Mouse (Mus musculus): ENCODE results near the gene Sox6. TPM values are rescaled to one million over a fixed set of nuclear protein-coding genes. Genes with fewer than 3 reads are reported as not detected.
"Not testable (repeated sequence)": the region's sequence is repeated elsewhere in the genome, so short reads cannot be mapped to it uniquely, and the experiment has no call there.

Gene Sox6
- 31.7 and 34.4 TPM in 2 replicates for polyA plus RNA-seq (2015; fragmentation: Nextera tagmentation; extraction: Ambion mirVana)

- no peaks in the 10 kb centered on the region for H3K36me3 ChIP-seq
- no peak for ATAC-seq (ENCODE audit: low FRiP score, low read depth)
- 0 out of 2 replicates have a peak within 1 kb of the TSS, but pooled peaks have one; percentile 20 for H3K27ac ChIP-seq (replicated peaks)
- peak within 1 kb of the TSS; percentile 42 for H3K9ac ChIP-seq
- no peaks in the 10 kb centered on the region for H3K9me3 ChIP-seq
- H3K4me2 ChIP-seq = peak within 1 kb of the TSS; percentile 84
- H3K4me3 ChIP-seq = peak within 1 kb of the TSS; percentile 51
- H3K4me1 ChIP-seq (replicated peaks) = peaks cover 38% of the 10 kb centered on the region
- WGBS = under 1% methylated on average over 11 of the region's 11 CpGs
- peaks cover 49% of the 10 kb centered on the region for H3K27me3 ChIP-seq
Measured at GRCm38 (mm10) chr7:116038511-116038910, at the start of gene Sox6. Gene Sox6, minus strand, starts transcription at chr7:116038796.

- not testable (repeated sequence) for H3K4me2 ChIP-seq; H3K4me1 ChIP-seq (replicated peaks); H3K4me3 ChIP-seq; H3K27me3 ChIP-seq; H3K27ac ChIP-seq (replicated peaks); ATAC-seq (ENCODE audit: low FRiP score, low read depth); H3K9me3 ChIP-seq; H3K9ac ChIP-seq; H3K36me3 ChIP-seq
- 96% methylated on average over 11 of the region's 11 CpGs for WGBS
Measured at GRCm38 (mm10) chr7:116084366-116084765, 45.8 kb upstream of the Sox6 start, which contains the start of gene Gm4353. Gene Gm4353, minus strand, starts transcription at chr7:116084635.

GRCm38 (mm10) chr7:116060739-116061138 is 22.1 kb upstream of the Sox6 start:
- H3K4me1 ChIP-seq (replicated peaks) = no peaks in the 10 kb centered on the region
- H3K4me3 ChIP-seq = no peak overlapping the region
- WGBS = 56% methylated on average over 1 of the region's 1 CpGs
- H3K4me2 ChIP-seq = no peak overlapping the region
- H3K36me3 ChIP-seq = no peaks in the 10 kb centered on the region
- no peaks in the 10 kb centered on the region for H3K27me3 ChIP-seq
- H3K9ac ChIP-seq = no peak overlapping the region
- no peak for ATAC-seq (ENCODE audit: low FRiP score, low read depth)
- no peak overlapping the region for H3K27ac ChIP-seq (replicated peaks)
- H3K9me3 ChIP-seq = no peaks in the 10 kb centered on the region

- peak; percentile 60 for ATAC-seq (ENCODE audit: low FRiP score, low read depth)
- Histone ChIP-seq H3K36me3 (no peaks in the 10 kb centered on the region), H3K9ac (no peak overlapping the region; the same call in 1 of the 2 replicates), H3K27ac (replicated peaks) (no peak overlapping the region), H3K9me3 (no peaks in the 10 kb centered on the region), H3K27me3 (peaks cover 42% of the 10 kb centered on the region), H3K4me3 (peak overlapping the region; percentile 51), H3K4me2 (peak overlapping the region; percentile 84), H3K4me1 (replicated peaks) (peaks cover 22% of the 10 kb centered on the region)
- WGBS = 17% methylated on average over 15 of the region's 15 CpGs
Measured at GRCm38 (mm10) chr7:116040470-116041019, 1.9 kb upstream of the Sox6 start.

GRCm38 (mm10) chr7:116039538-116040466 is 1.2 kb upstream of the Sox6 start:
- no peaks in the 10 kb centered on the region for H3K9me3 ChIP-seq
- H3K36me3 ChIP-seq = no peaks in the 10 kb centered on the region
- ATAC-seq (ENCODE audit: low FRiP score, low read depth) = peak; percentile 92
- WGBS = under 1% methylated on average over 48 of the region's 48 CpGs
- peaks cover 46% of the 10 kb centered on the region for H3K27me3 ChIP-seq
- peak overlapping the region; percentile 84 for H3K4me2 ChIP-seq
- peaks cover 25% of the 10 kb centered on the region for H3K4me1 ChIP-seq (replicated peaks)
- H3K9ac ChIP-seq = peak overlapping the region; percentile 42
- H3K27ac ChIP-seq (replicated peaks) = 0 out of 2 replicates have a peak overlapping the region, but pooled peaks have one; percentile 20
- peak overlapping the region; percentile 51 for H3K4me3 ChIP-seq

DNA sequence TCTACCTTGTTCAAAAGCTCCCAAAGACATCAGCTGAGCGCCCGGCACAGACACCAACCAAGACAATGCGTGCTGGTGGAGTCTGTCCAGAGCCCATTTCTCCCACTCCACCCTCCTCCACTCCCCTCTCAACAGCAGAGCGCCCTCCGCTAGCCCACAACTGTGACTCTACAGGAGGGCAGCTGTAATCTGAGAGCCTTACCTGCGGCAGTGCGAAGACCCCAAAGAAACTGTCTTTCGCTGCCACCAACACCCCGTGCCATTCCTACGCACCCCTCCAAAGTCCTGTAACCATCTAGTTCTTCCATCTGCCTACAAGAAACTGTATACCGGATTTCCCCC is 571 bp upstream of the Sox6 start, which contains the start of gene 1110004F10Rik:
TSS of gene 1110004F10Rik (plus strand) at position 202 of the 342 bp plus-strand sequence.
- peaks cover 46% of the 10 kb centered on the region for H3K27me3 ChIP-seq
- no peaks in the 10 kb centered on the region for H3K36me3 ChIP-seq
- peak within 1 kb of the TSS; percentile 84 for H3K4me2 ChIP-seq
- peak; percentile 25; the same call in 1 of the 2 replicates for ATAC-seq (ENCODE audit: low FRiP score, low read depth)
- no peaks in the 10 kb centered on the region for H3K9me3 ChIP-seq
- WGBS = under 1% methylated on average over 11 of the region's 11 CpGs
- H3K27ac ChIP-seq (replicated peaks) = 0 out of 2 replicates have a peak within 1 kb of the TSS, but pooled peaks have one; percentile 20
- peak within 1 kb of the TSS; percentile 42 for H3K9ac ChIP-seq
- H3K4me1 ChIP-seq (replicated peaks) = peaks cover 31% of the 10 kb centered on the region
- peak within 1 kb of the TSS; percentile 51 for H3K4me3 ChIP-seq

DNA sequence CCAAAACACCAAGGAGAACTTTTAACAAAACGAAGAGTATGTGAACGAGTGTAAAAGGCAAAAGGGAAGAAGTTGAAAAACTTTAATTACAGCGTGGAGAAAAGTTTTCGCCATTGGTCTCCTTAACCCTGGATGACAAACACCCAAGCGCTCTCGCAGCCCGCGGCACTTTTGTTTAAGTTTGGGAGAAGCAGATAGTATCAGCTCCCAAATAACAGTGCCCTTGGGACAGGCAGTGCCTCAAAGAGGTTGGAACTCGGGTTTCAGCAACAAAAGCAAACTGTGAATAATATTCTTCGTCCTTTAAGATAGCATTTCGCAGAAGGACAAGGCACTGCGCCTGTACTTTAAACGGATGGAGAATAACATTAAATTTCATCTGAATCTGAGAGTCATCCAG is 572 bp downstream of the Sox6 start:
- Histone ChIP-seq H3K9ac (no peak overlapping the region), H3K4me2 (peak overlapping the region; percentile 84), H3K4me1 (replicated peaks) (peaks cover 41% of the 10 kb centered on the region), H3K36me3 (no peaks in the 10 kb centered on the region), H3K9me3 (no peaks in the 10 kb centered on the region), H3K27ac (replicated peaks) (no peak overlapping the region), H3K4me3 (peak overlapping the region; percentile 51; the same call in 1 of the 2 replicates), H3K27me3 (peaks cover 49% of the 10 kb centered on the region)
- WGBS = 2% methylated on average over 13 of the region's 13 CpGs
- ATAC-seq (ENCODE audit: low FRiP score, low read depth) = no peak

GRCm38 (mm10) chr7:116036591-116037555 is 1.7 kb downstream of the Sox6 start:
- ATAC-seq (ENCODE audit: low FRiP score, low read depth) = no peak
- Histone ChIP-seq H3K9ac (no peak overlapping the region), H3K36me3 (no peaks in the 10 kb centered on the region), H3K4me1 (replicated peaks) (peaks cover 48% of the 10 kb centered on the region), H3K4me3 (no peak overlapping the region), H3K4me2 (0 out of 2 replicates have a peak overlapping the region, but pooled peaks have one; percentile 84), H3K27me3 (peaks cover 53% of the 10 kb centered on the region), H3K9me3 (no peaks in the 10 kb centered on the region), H3K27ac (replicated peaks) (no peak overlapping the region)
- WGBS = 25% methylated on average over 18 of the region's 18 CpGs

GRCm38 (mm10) chr7:116035504-116035903 is 3.1 kb downstream of the Sox6 start:
- ATAC-seq (ENCODE audit: low FRiP score, low read depth) = no peak
- Histone ChIP-seq H3K9ac (no peak overlapping the region), H3K4me3 (no peak overlapping the region), H3K4me2 (no peak overlapping the region), H3K9me3 (no peaks in the 10 kb centered on the region), H3K4me1 (replicated peaks) (peaks cover 58% of the 10 kb centered on the region), H3K27ac (replicated peaks) (no peak overlapping the region), H3K27me3 (peaks cover 56% of the 10 kb centered on the region), H3K36me3 (no peaks in the 10 kb centered on the region)
- 48% methylated on average over 4 of the region's 4 CpGs for WGBS

- Histone ChIP-seq H3K4me2 (peak overlapping the region; percentile 98), H3K9ac (peak overlapping the region; percentile 49), H3K27me3 (peaks cover 64% of the 10 kb centered on the region), H3K4me3 (peak overlapping the region; percentile 51), H3K27ac (replicated peaks) (peak overlapping the region; percentile 75), H3K9me3 (no peaks in the 10 kb centered on the region), H3K4me1 (replicated peaks) (peaks cover 48% of the 10 kb centered on the region), H3K36me3 (no peaks in the 10 kb centered on the region)
- WGBS = under 1% methylated on average over 25 of the region's 25 CpGs
- peak; percentile 60; the same call in 1 of the 2 replicates for ATAC-seq (ENCODE audit: low FRiP score, low read depth)
Measured at GRCm38 (mm10) chr7:116034282-116034758, 4.3 kb downstream of the Sox6 start.

Measured in hindbrain, embryonic 15.5 days (tissue).